Mouse (Mus musculus) layer of hippocampus, postnatal 10 days (tissue): ENCODE data around the gene Chn2. TPM values are rescaled to one million over a fixed set of nuclear protein-coding genes. Genes with fewer than 3 reads are reported as not detected.

ENCODE experiments used
- DNase-seq, 2 experiments: peaks; one replicate each; pipeline ENCODE4 v3.0.0; 2021; ENCODE audit warnings: low spot score in 2 of 2
- total RNA-seq, 2 experiments: library from RNA; stranded (reverse); gene quantifications; 2 replicates each; pipeline ENCODE4 v1.2.3; 2021

Chn2 gene
- total RNA-seq, 2 experiments from 2014 or later: 26.5 to 31.0 TPM

- DNase-seq: no peak
Observed at GRCm38 (mm10) chr6:54227061-54227460, 187.7 kb downstream of the Chn2 start.

- no peak for DNase-seq
Observed at GRCm38 (mm10) chr6:54228421-54228820, 189.1 kb downstream of the Chn2 start.

- DNase-seq: peak; percentile 49 to 67
Observed at GRCm38 (mm10) chr6:54228874-54229273, 189.5 kb downstream of the Chn2 start.

GRCm38 (mm10) chr6:54231769-54232558 lies 192.6 kb downstream of the Chn2 start:
- no peak for DNase-seq

- no peak for DNase-seq
Observed at GRCm38 (mm10) chr6:54236441-54236840, 197.1 kb downstream of the Chn2 start.

GRCm38 (mm10) chr6:54241761-54242160 lies 202.4 kb downstream of the Chn2 start:
- no peak for DNase-seq

GRCm38 (mm10) chr6:54242286-54242685 lies 202.9 kb downstream of the Chn2 start:
- DNase-seq: no peak

GRCm38 (mm10) chr6:54248354-54249252 lies 209.2 kb downstream of the Chn2 start:
- DNase-seq: no peak

GRCm38 (mm10) chr6:54251401-54252191 lies 212.2 kb downstream of the Chn2 start:
- no peak for DNase-seq

- peak in 1 of 2 experiments; percentile 32 for DNase-seq
Observed at GRCm38 (mm10) chr6:54253206-54253605, 213.9 kb downstream of the Chn2 start.

- no peak for DNase-seq
Observed at GRCm38 (mm10) chr6:54253881-54254280, 214.5 kb downstream of the Chn2 start.

GRCm38 (mm10) chr6:54254759-54255158 lies 215.4 kb downstream of the Chn2 start:
- DNase-seq: no peak

GRCm38 (mm10) chr6:54255321-54255720 lies 216.0 kb downstream of the Chn2 start:
- no peak for DNase-seq

GRCm38 (mm10) chr6:54256397-54256796 lies 217.0 kb downstream of the Chn2 start:
- no peak for DNase-seq

GRCm38 (mm10) chr6:54257552-54257951 lies 218.2 kb downstream of the Chn2 start:
- DNase-seq: no peak

- no peak for DNase-seq
Observed at GRCm38 (mm10) chr6:54258462-54258861, 219.1 kb downstream of the Chn2 start.

- DNase-seq: no peak
Observed at GRCm38 (mm10) chr6:54262732-54263131, 223.4 kb downstream of the Chn2 start.

- no peak for DNase-seq
Observed at GRCm38 (mm10) chr6:54263890-54264289, 224.5 kb downstream of the Chn2 start.

- DNase-seq: no peak
Observed at GRCm38 (mm10) chr6:54264537-54264936, 225.2 kb downstream of the Chn2 start.

GRCm38 (mm10) chr6:54265384-54265783 lies 226.0 kb downstream of the Chn2 start:
- no peak for DNase-seq
